Mouse (Mus musculus): ENCODE data around the gene Apoa5. TPM values are rescaled to one million over a fixed set of nuclear protein-coding genes. Genes with fewer than 3 reads are reported as not detected.
"Not testable (repeated sequence)": the region's sequence is repeated elsewhere in the genome, so short reads cannot be mapped to it uniquely, and the experiment has no call there.

Apoa5 gene
- polyA plus RNA-seq, 2 experiments, result 0.47 to 1.2 TPM

- H3K27me3 ChIP-seq (ENCODE audit: control insufficient read depth, insufficient read depth, low read length), result no peaks in the 10 kb centered on the region
- TF ChIP-seq CTCF (IDR thresholded peaks at IDR 0.05; ENCODE audit: low read depth) (no peak), EP300 (IDR thresholded peaks at IDR 0.05; ENCODE audit: low read depth) (no peak)
Measured at GRCm38 (mm10) chr9:46316388-46316787, 48.0 kb downstream of the Apoa5 start.

GRCm38 (mm10) chr9:46316909-46317308, 48.5 kb downstream of the Apoa5 start:
- no peak overlapping the region for H3K9ac ChIP-seq (replicated peaks)
- ATAC-seq (ENCODE audit: insufficient read depth) (no peak), DNase-seq (ENCODE audit: low read depth in 3 of 3, low spot score in 3 of 3) (no peak)
- 48% methylated on average over 8 of the region's 8 CpGs for WGBS (ENCODE audit: insufficient replicate concordance)
- no peak overlapping the region for H3K27ac ChIP-seq
- TF ChIP-seq EP300 (IDR thresholded peaks at IDR 0.05; ENCODE audit: low read depth) (no peak), CTCF (IDR thresholded peaks at IDR 0.05; ENCODE audit: low read depth) (no peak)
- no peaks in the 10 kb centered on the region for H3K9me3 ChIP-seq (ENCODE audit: control insufficient read depth, low read length)
- no peaks in the 10 kb centered on the region for H3K4me1 ChIP-seq (replicated peaks; ENCODE audit: control insufficient read depth in 2 of 2, insufficient read depth in 2 of 2, low read length in 1 of 2)
- no peaks in the 10 kb centered on the region for H3K36me3 ChIP-seq (replicated peaks; ENCODE audit: control insufficient read depth, insufficient read depth, low read depth)
- no peak overlapping the region for H3K4me3 ChIP-seq (ENCODE audit: insufficient read depth in 1 of 2, low read depth in 2 of 2, low read length in 2 of 2)
- no peaks in the 10 kb centered on the region for H3K27me3 ChIP-seq (ENCODE audit: control insufficient read depth, insufficient read depth, low read length)
- no peak overlapping the region for H3K4me2 ChIP-seq (ENCODE audit: low read depth)

More at GRCm38 (mm10) chr9:46316388-46316787, 48.0 kb downstream of the Apoa5 start:
- H3K9me3 ChIP-seq (ENCODE audit: control insufficient read depth, low read length), result no peaks in the 10 kb centered on the region
- no peak for DNase-seq (ENCODE audit: low read depth in 3 of 3, low spot score in 3 of 3)
- no peaks in the 10 kb centered on the region for H3K4me1 ChIP-seq (replicated peaks; ENCODE audit: control insufficient read depth in 2 of 2, insufficient read depth in 2 of 2, low read length in 1 of 2)
- ATAC-seq (ENCODE audit: insufficient read depth), result no peak
- no peak overlapping the region for H3K27ac ChIP-seq
- WGBS (ENCODE audit: insufficient replicate concordance), result 45% methylated on average over 5 of the region's 5 CpGs
- H3K4me2 ChIP-seq (ENCODE audit: low read depth), result no peak overlapping the region
- H3K4me3 ChIP-seq (ENCODE audit: insufficient read depth in 1 of 2, low read depth in 2 of 2, low read length in 2 of 2), result no peak overlapping the region
- H3K36me3 ChIP-seq (replicated peaks; ENCODE audit: control insufficient read depth, insufficient read depth, low read depth), result no peaks in the 10 kb centered on the region
- H3K9ac ChIP-seq (replicated peaks), result no peak overlapping the region

DNA sequence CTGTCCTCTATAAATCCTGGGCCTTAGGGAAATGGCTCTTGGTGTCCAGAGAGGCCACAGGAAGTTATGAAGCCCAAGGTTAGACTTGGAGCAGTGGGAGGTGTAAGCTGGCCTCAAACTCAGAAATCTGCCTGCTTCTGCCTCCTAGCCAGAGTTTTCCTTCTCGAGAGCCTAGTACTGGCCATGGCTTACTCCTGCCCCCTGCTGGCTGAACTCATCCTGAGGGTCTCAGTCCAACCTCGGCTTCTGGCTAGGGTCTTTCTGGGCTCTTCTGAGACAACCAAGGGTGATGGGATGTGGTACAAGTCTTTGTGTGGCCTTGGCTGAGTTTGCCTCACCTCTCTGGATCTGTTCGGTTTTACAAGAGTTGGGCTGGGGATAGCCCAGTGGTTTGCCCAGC, 49.5 kb downstream of the Apoa5 start:
- no peak overlapping the region for H3K27ac ChIP-seq
- H3K4me2 ChIP-seq (ENCODE audit: low read depth), result no peak overlapping the region
- H3K4me3 ChIP-seq (ENCODE audit: insufficient read depth in 1 of 2, low read depth in 2 of 2, low read length in 2 of 2), result no peak overlapping the region
- DNase-seq (ENCODE audit: low read depth in 3 of 3, low spot score in 3 of 3) (no peak), ATAC-seq (ENCODE audit: insufficient read depth) (no peak)
- no peaks in the 10 kb centered on the region for H3K4me1 ChIP-seq (replicated peaks; ENCODE audit: control insufficient read depth in 2 of 2, insufficient read depth in 2 of 2, low read length in 1 of 2)
- H3K36me3 ChIP-seq (replicated peaks; ENCODE audit: control insufficient read depth, insufficient read depth, low read depth), result no peaks in the 10 kb centered on the region
- no peak overlapping the region for H3K9ac ChIP-seq (replicated peaks)
- H3K9me3 ChIP-seq (ENCODE audit: control insufficient read depth, low read length), result no peaks in the 10 kb centered on the region
- H3K27me3 ChIP-seq (ENCODE audit: control insufficient read depth, insufficient read depth, low read length), result no peaks in the 10 kb centered on the region
- TF ChIP-seq EP300 (IDR thresholded peaks at IDR 0.05; ENCODE audit: low read depth), result no peak
- peak; percentile 49 for TF ChIP-seq CTCF (IDR thresholded peaks at IDR 0.05; ENCODE audit: low read depth)
- WGBS (ENCODE audit: insufficient replicate concordance), result 59% methylated on average over 3 of the region's 3 CpGs

DNA sequence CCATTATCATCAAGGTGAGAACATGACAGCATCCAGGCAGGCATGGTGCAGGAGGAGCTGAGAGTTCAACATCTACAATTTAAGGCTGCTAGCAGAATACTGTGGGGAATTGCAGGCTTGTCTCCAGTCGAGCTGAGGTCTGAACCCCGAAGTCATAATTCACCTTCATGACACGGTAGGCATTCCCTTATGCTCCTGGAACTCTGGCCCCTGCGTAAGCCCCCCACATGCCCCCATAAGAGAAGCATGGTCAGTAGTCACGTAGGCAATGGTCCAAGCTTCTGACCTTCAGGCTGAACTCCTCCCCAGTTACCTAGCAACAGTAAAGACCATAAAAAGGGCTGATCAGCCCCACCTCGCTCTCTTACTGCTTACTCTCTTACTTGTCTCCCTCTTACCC, 51.5 kb downstream of the Apoa5 start, which contains the start of gene 4931429L15Rik:
TSS of gene 4931429L15Rik (minus strand) at position 101 of the 400 bp plus-strand sequence.
- not testable (repeated sequence) for H3K4me1 ChIP-seq (replicated peaks; ENCODE audit: control insufficient read depth in 2 of 2, insufficient read depth in 2 of 2, low read length in 1 of 2); H3K36me3 ChIP-seq (replicated peaks; ENCODE audit: control insufficient read depth, insufficient read depth, low read depth); H3K9me3 ChIP-seq (ENCODE audit: control insufficient read depth, low read length); H3K4me3 ChIP-seq (ENCODE audit: insufficient read depth in 1 of 2, low read depth in 2 of 2, low read length in 2 of 2); DNase-seq (ENCODE audit: low read depth in 3 of 3, low spot score in 3 of 3); H3K27ac ChIP-seq; ATAC-seq (ENCODE audit: insufficient read depth); H3K4me2 ChIP-seq (ENCODE audit: low read depth); H3K9ac ChIP-seq (replicated peaks); H3K27me3 ChIP-seq (ENCODE audit: control insufficient read depth, insufficient read depth, low read length)
- 55% methylated on average over 6 of the region's 6 CpGs for whole genome bisulfite sequencing (ENCODE audit: insufficient replicate concordance)

DNA sequence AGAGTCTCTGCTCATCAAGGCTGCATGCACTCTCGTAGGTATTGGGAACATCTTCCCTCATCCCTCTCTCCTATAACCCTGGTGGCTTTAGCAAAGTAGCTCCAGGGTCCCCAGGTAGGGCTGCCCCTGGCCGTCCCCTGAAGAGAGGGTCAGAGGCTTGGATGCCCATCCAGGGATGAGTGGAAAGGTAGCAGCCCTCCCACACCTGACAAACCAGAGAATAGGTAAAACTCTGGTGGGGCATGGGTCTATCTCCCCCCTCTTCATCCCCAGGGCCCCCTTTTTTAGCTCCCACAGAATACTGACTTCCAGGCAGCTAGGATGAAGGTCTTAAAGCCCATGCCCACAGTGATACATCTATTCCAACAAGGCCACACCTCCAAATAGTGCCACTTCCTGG, 52.0 kb downstream of the Apoa5 start:
- TF ChIP-seq CTCF (IDR thresholded peaks at IDR 0.05; ENCODE audit: low read depth) (no peak), EP300 (IDR thresholded peaks at IDR 0.05; ENCODE audit: low read depth) (no peak)
- no peaks in the 10 kb centered on the region for H3K36me3 ChIP-seq (replicated peaks; ENCODE audit: control insufficient read depth, insufficient read depth, low read depth)
- 33% methylated on average over 2 of the region's 2 CpGs for whole genome bisulfite sequencing (ENCODE audit: insufficient replicate concordance)
- H3K9me3 ChIP-seq (ENCODE audit: control insufficient read depth, low read length), result no peaks in the 10 kb centered on the region
- no peak for ATAC-seq (ENCODE audit: insufficient read depth)
- no peak overlapping the region for H3K27ac ChIP-seq
- no peak for DNase-seq (ENCODE audit: low read depth in 3 of 3, low spot score in 3 of 3)
- H3K4me2 ChIP-seq (ENCODE audit: low read depth), result no peak overlapping the region
- no peaks in the 10 kb centered on the region for H3K4me1 ChIP-seq (replicated peaks; ENCODE audit: control insufficient read depth in 2 of 2, insufficient read depth in 2 of 2, low read length in 1 of 2)
- H3K9ac ChIP-seq (replicated peaks), result no peak overlapping the region
- no peaks in the 10 kb centered on the region for H3K27me3 ChIP-seq (ENCODE audit: control insufficient read depth, insufficient read depth, low read length)
- no peak overlapping the region for H3K4me3 ChIP-seq (ENCODE audit: insufficient read depth in 1 of 2, low read depth in 2 of 2, low read length in 2 of 2)

Other genes with a start within 250 kb of the Apoa5 start
- 874 and 1,404 TPM in 2 replicates for gene Apoa1, start 40.1 kb upstream of the Apoa5 start, polyA plus RNA-seq (2012; rRNA removed)
- 3,278 and 3,386 TPM in 2 replicates for gene Apoa1, start 40.1 kb upstream of the Apoa5 start, polyA plus RNA-seq (2014; fragmentation: Nextera tagmentation; extraction: Ambion mirVana)
- gene Apoc3, start 33.0 kb upstream of the Apoa5 start, polyA plus RNA-seq (2012; rRNA removed), result 2.7 and 3.4 TPM in 2 replicates
- 4.1 and 5.8 TPM in 2 replicates for gene Apoc3, start 33.0 kb upstream of the Apoa5 start, polyA plus RNA-seq (2014; fragmentation: Nextera tagmentation; extraction: Ambion mirVana)
- gene Apoa4, start 27.9 kb upstream of the Apoa5 start, polyA plus RNA-seq (2012; rRNA removed), result 0.02 TPM in 1 of 2 replicates, not detected in the other
- gene Apoa4, start 27.9 kb upstream of the Apoa5 start, polyA plus RNA-seq (2014; fragmentation: Nextera tagmentation; extraction: Ambion mirVana), result not detected in 2 replicates
- 11.5 and 16.4 TPM in 2 replicates for gene Zpr1, start 4.4 kb downstream of the Apoa5 start, polyA plus RNA-seq (2012; rRNA removed)
- gene Zpr1, start 4.4 kb downstream of the Apoa5 start, polyA plus RNA-seq (2014; fragmentation: Nextera tagmentation; extraction: Ambion mirVana), result 28.1 and 28.6 TPM in 2 replicates
- 3.8 and 4.5 TPM in 2 replicates for gene Bud13, start 14.4 kb downstream of the Apoa5 start, polyA plus RNA-seq (2012; rRNA removed)
- gene Bud13, start 14.4 kb downstream of the Apoa5 start, polyA plus RNA-seq (2014; fragmentation: Nextera tagmentation; extraction: Ambion mirVana), result 5.5 and 6.2 TPM in 2 replicates
- not detected in 2 replicates for gene 4931429L15Rik, start 51.4 kb downstream of the Apoa5 start, polyA plus RNA-seq (2012; rRNA removed)
- not detected in 2 replicates for gene 4931429L15Rik, start 51.4 kb downstream of the Apoa5 start, polyA plus RNA-seq (2014; fragmentation: Nextera tagmentation; extraction: Ambion mirVana)

Data from liver, embryonic 14.5 days (tissue).